Mouse (Mus musculus): ENCODE measurements around the gene Vps37b. TPM values are rescaled to one million over a fixed set of nuclear protein-coding genes. Genes with fewer than 3 reads are reported as not detected.

Gene Vps37b
- total RNA-seq, 4 experiments from 2014 or later: 35.9 to 39.4 (median 36.6) TPM

DNA sequence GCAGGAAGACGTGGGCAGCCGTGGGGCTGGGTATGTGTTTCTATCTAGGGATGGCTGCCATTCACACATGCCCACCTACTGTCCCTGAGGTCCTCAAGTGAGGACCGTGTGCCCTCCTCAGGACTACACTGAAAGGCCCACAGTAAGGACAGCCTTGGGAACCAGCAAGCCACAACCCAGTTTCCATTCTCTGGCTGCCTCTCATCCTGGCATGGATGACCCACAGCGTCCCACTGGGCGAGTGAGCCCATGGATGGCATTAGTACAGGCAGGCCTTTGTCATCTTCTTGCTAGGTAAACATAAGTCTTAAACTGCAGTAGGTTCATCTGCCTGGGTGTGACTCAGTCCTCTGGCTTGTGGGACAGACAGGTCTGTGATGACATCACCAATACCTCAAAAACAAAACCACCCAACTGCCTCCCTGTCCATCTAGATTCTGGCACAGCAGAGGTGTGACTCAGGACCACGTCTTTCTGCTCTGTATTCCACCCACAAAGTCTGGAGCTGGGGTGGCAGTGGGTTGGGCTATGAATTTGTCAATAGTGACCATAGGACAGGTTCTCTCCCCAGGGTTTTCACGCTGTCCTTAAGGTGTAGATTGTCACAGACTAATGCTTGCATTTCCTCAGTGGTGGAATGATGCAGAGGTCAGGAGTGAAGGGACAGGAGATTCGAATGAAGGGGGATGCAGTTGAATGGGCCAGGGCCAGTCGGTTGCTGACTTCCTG, 51.4 kb downstream of the Vps37b start:
- DNase-seq (ENCODE audit: low spot score in 2 of 2): no peak

DNA sequence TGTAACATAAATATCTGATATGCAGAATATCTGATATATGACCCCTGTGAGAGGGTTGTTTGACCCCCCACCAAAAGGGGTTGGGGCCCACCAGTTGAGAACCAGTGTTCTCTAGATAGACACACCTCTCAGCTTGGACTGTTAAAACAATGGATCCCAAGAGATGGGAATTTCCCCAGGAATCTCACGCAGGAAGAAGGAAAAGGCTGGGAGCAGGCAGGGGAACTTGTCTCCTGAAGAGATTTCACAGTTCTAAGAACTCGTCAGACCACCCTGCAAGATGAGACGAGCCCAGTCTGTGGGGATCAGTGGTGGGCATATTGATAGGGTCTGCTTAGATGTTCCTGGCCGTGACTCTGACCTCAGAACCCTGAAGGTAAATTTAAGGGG, 52.1 kb downstream of the Vps37b start:
- no peak for DNase-seq (ENCODE audit: low spot score in 2 of 2)

DNA sequence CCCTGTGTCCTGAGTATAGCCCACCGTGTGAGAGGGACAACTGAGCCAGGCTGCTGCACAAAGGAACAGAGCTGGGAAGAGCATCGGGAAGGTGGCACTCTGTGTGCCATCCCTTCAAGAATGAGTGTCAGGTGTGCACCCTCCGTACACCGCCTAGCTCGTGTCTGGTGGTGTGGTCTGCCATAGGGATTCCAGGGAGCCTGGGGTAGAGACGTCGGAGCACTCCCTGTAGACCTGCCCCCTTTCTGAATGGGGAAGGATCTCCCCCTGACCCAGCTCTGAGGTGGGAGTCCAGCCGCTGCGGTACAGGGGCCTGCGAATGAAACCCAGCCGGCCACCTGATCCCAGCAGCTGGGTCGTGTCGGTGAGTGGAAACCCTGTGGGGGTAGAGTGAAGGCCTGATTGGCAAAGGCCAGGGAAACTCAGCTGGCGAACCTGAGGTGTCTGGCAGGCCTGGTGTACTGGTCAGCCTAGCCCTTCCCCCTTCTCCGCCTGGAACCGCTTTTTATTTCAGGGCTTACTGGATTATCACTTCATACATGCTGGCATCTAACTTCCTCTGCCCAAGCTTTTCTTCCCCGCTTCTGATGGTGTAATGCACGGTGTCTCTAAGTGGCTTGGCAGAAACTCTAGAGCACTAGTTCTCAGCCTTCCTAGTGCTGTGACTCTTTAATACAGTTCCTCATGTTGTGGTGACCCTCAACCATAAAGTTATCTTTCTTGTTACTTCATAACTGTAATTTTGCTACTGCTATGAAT, 52.7 kb downstream of the Vps37b start:
- DNase-seq (ENCODE audit: low spot score in 2 of 2): no peak

DNA sequence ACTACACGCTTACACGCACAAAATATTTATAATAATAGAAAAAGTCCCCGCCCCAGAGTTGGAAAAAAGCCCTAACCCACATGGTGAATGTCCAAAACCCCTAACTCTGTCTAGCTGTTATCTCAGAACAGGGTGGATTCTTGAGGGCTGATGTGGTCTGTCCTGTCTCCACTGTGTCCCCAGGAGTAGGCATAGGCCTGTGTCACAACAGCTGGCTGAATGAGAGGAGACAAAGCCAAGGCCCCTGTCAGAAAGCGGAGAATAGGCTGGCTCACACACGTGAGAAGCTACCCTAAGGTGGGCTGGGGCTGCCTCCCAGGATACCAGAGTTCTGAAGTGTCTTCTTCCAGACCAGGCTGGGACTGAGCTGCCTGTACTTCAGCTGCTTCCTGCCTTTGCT, 53.9 kb downstream of the Vps37b start:
- DNase-seq (ENCODE audit: low spot score in 2 of 2): no peak

DNA sequence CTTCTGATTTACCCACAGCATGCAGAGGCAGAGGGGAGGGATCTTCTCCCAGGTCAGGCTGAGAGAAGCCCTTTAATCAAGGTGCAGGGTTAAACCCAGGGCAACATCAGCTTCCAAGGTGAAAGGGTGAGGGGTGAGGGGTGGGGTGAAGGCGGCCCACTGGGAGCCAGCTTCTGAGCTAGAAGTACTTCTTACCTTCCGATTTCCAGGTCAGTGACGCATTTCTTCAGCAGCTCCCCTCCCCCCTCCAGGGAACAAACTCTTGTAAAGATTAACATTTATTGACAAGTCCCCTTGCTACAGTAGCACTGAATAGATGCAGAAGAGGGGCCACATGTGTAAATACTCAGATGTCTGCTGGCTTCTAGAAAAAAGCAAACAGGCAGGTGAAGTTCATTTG, 54.8 kb downstream of the Vps37b start:
- DNase-seq (ENCODE audit: low spot score in 2 of 2): no peak

DNA sequence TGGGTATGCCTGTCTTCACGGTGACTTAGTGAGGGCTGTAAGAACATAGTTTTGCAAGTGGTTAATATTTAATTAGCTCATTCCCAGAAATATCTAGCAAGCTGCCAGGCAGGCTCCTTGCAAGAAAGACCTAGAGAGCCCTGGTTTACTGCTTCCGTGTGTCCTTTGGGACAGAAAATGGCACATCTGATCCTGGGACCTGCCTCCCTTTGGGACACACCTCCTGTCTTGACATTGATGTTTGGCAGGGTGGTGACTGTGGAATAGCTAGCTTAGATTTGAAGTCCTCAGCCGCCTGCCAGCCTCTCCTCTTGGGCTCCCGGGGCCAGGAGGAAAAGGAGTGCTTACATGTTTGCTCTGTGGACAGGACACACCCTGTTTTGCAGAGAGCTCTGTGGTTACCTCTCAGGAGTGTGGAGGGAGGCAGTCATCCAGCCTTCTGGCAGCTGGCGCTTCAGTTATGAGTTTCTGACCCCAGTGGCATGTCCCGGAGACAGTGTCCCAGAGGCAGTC, 56.3 kb downstream of the Vps37b start:
- DNase-seq (ENCODE audit: low spot score in 2 of 2): no peak

DNA sequence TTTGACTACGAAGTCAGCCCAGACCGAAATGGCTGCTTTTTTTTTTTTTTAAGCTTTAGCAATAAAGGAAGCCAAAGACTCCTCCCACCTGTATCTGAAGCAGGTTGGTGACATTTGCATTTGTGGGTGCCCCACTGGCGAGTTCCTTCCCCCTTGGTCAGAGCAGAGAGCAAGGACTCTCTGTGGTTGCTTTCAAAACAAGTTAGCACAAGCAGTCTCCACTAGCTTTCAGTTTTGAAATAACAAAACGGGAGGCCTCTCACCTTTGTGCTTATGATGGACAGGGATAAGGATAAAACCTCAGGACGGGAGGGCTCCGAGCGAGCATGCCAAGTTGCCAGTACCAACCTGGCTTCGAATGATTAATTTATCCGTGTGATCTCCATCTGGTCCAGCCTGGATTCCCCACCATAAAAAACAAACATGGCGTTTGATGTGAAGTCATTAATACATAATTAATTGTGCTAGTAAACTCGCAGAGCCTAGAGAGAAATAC, 57.4 kb downstream of the Vps37b start:
- no peak for DNase-seq (ENCODE audit: low spot score in 2 of 2)

DNA sequence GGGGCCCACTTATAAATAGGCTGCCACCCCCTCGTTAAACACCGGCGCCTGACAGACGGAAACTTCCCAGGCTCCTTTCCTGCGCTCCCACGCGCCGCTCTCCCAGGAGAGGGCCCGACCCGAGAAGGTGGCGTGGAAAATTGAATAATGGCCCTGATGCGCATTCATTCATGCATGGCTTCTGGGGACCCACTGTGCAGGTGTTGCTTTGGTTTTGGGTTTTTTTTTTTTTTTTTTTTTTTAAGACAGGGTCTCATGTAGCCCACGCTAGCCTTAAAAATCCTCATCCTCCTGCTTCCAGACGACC, 57.9 kb downstream of the Vps37b start:
- no peak for DNase-seq (ENCODE audit: low spot score in 2 of 2)

DNA sequence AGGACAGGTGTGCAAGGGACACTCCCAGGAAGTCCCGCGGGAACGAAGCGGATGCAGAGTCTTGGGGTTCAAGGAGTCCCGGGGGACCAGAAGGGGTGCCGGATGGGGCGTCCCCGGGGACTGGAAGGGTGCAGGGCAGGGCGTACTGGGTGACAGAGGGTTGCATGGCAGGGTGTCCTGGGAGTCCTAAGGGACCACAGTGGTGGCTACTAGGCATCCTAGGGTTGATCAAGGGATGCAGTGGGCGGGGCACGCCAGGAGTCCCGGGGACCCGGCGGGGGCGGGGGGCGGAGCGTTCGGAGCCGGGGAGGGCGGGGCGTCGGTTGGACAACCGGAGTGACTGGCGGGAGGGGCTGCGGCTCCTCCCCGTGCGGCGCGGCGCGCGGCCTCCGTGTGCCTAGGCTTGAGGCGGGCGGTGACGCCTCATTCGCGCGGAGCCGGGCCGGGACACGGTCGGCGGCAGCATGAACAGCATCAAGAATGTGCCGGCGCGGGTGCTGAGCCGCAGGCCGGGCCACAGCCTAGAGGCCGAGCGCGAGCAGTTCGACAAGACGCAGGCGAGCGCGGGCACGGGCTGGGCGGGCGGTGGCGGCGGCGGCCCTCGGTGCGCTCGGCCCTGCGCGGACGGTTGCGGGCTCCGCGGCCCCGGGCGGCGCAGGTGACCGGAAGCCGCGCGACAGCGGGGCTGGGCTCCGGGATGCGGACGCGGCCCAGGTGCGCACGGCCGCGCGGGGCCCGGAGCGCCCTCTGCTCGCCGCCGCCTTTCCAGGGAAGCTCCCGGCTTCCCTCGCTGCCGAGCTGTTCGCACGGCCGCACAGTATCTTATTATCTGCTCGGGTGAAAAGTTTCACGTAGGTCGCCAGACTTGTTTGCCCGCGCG, 58.5 kb downstream of the Vps37b start, which contains the start of gene Hip1r:
Hip1r (plus strand) TSS at position 330 of the 880 bp plus-strand sequence.
- DNase-seq (ENCODE audit: low spot score in 2 of 2): peak in 1 of 2 experiments; percentile 46

DNA sequence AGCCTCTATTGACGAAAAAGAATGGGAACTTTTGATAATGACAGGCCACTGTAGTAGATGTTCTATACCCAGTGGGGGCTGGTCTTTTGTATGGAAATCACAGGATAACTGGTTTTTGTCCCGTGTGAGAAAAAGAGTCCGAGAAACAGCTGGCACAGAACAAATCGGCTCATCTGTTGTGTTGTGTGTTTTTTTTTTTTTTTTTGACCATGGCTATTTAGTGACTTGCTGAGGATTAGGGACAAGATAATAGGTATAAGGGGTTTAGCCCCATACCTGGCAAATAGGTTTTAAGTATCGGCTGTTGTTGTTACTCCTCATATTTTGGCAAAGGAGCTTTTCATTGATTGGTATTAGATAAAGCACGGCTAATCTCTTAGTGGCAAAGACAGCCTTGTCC, 59.6 kb downstream of the Vps37b start:
- no peak for DNase-seq (ENCODE audit: low spot score in 2 of 2)

DNA sequence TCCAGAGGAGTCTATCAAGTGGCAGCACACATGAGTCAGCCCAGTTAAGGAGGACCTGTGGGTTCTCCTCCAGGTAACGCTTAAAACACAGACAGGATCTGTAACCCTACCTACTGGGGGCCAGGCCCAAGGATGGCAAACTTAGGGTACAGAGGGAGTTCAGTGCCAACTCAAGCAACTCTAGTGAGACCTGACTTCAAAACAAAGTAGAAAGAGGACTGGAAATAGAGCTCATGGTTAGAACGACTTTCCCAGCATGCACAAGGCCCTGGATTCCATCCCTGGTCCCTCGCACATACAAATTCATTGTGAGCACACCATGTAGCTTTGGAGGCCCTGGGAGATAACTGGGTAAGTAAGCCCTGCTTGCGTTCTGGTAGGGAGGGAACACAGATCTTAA, 61.5 kb downstream of the Vps37b start:
- DNase-seq (ENCODE audit: low spot score in 2 of 2): no peak

DNA sequence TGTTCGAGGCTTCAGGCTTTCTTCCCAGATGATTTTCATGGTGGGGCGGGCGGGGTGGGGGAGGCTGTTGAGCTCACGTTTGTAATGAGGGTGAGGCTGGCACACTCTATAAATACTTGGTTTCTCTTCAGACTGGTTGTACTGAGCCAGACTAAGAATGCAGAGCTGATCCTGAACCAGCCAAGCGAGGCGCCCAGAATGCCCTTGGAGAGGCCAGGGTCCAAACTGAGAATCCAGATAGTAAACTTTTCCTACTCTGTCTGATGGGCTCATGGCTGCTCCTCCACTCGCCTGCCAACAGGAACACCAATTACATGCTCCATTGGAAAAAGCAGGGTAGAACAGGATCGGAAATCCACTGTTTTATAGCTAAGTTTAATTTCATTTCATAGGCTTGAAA, 62.9 kb downstream of the Vps37b start:
- DNase-seq (ENCODE audit: low spot score in 2 of 2): no peak

DNA sequence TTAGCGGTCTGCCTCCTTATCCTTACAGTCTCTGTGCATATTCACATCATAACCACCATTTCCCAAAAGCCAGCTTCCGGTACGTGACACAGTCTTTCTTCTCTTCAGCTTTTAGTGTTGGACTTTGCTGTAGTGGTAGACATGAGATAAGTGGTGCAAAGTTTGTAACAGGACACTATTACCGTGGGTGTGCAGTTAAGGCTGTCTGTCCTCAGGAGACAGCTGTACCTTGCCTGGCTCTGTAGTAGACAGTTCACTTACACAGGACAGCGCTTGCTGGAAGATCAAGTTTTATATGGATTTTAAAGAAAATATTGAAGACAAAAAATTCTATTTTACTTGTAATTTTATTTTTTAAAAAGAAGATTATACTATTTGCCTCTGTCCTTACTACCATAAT, 63.6 kb downstream of the Vps37b start:
- DNase-seq (ENCODE audit: low spot score in 2 of 2): no peak

DNA sequence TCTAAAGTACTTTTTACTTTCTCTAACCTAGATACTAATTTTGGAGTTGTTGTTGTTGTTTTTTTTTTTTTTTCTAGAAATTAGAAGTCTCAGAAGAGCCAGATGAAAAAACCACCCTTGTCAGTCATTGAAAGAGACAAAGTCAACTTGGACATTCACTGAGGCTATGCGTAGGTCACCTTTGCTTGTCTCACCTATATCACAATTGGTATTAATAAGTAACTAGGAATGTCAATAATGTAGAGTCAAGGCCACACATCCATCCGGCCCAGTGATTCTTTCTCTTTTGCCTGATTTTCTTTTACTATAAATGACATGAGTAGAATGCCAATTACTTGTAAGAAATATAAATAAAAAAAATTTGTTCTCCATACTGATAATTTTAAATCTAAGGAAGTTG, 65.3 kb downstream of the Vps37b start:
- DNase-seq (ENCODE audit: low spot score in 2 of 2): no peak

DNA sequence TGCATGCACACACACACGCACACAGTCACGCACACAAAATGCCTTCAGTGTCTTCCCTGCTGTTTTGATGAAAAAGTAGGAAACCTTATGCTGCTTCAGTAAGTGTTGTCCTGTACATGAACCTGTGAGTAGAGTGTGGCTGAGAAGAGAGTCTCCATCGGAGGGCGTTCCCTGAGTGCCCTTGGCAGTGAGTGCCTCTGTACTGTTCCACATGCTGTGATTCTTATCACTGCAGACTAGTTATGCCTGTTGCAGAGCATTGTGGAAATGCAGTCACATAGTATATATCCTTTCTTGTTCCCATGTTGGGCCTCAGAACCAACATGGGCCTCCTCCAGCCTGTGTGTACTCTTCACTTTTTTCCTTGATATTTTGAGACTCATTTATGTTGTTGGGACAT, 67.9 kb downstream of the Vps37b start:
- no peak for DNase-seq (ENCODE audit: low spot score in 2 of 2)

DNA sequence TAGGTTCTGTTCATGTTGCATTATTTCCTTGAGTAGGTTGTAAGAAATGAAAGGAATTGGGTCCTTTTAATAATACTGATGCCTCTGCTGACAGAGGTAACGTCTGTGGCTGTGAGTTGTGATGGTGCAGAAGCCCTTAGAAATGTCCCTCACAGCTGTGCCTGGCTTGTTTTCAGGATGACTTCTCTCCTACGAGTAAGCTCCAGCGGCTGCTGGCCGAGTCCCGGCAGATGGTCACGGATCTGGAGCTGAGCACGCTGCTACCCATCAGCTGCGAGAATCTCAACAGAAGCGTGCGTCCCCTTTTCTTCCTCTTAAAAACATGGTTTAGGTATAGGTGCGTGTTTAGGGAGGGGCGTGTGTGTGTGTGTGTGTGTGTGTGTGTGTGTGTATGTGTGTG, 71.0 kb downstream of the Vps37b start:
- no peak for DNase-seq (ENCODE audit: low spot score in 2 of 2)

DNA sequence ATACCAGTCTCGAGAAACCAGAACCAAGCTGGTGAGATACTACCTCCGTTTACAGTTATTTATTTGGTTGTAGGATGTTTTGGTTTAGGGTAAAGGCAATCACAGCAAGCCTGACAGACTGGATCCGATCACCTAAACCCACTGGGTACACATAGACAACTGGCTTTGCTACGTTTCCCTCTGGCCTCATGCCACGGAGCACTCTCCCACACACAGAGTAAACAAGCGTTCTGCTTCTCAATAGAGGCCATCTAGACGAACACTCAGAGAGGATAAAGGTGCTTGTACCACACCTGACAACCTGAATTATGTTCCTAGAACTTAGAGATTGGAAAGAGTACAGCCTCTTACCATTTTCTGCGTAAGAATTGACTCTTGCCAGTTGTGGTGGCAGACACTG, 71.9 kb downstream of the Vps37b start:
- no peak for DNase-seq (ENCODE audit: low spot score in 2 of 2)

DNA sequence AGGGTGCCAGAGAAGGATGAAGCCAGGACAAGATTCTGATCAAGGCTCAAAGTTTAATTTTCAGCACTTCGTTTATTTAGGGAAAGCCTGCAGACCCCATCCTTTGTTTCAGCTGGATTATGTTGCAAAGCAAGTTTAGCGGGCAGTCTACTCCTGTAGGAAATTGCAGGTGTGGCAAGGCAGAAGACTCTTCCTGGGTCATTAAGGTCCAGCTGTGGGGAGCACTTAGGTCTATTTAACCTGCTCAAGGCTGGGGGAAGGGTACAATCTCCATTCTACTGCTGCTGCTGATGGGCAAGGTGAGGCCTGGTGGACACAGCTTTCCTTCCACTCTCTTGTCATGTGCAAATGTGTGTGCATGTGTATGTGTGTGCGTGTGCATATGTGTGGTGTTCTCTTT, 73.1 kb downstream of the Vps37b start:
- DNase-seq (ENCODE audit: low spot score in 2 of 2): no peak

DNA sequence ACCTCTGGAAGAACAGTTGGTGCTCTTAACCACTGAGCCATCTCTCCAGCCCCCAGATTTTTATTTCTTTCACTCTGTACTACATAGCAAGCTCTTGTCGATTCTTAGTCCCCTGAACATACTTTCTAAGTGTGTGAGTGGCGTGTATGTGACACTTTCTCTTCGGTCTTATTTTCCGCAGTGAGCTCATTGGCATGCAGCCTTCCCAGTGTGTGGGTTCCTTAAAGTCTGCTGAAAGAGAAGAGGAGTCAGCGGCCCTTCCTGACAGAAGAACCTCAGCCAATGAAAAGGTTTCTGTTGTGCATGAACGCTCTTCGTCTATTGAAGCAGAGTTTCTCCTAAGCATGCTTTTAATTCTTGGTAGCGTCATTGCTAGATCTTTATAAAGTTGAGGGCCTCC, 74.9 kb downstream of the Vps37b start:
- no peak for DNase-seq (ENCODE audit: low spot score in 2 of 2)

All from layer of hippocampus, adult 8-10 months (tissue).